In the genomic region with DNA sequence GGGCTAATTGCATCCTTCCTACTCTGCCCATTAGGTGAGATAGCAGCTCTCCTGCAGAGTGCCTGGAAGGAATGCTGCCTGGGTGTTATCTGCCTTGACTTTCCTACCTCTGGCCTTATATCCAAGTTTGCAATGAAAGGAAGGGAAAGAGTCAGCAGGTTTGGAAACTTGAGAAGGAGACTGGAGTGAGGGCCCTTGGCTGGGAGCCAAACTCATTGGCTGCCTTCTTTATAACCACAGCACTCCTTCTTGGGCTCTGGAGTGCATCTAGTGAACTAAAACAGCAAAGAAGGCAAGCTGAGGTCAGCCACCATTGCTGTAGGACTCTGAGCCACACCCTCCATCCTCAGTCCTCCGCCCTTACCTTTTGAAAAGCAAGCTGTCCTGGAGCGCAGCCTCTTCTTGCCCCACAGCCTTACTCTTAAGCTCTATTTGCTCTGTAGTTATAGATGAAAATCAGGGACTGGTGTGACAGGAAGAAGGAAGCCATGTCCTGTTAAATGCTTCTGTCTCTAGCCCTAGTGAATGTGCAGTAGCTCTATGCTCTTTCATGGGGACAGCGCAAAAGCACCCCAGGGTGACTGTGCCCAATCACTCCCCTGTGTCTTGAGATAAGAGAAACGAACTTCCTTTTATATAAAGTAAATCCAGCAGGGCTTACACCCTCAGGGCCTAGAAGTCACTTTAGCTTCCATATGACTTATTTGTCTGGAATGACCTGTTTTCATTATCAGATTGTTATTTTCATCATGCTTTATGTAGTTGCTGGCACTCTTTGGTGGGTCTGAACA, we compare ENCODE assay signal across 10 mouse cellular contexts. TPM values are rescaled to one million over a fixed set of nuclear protein-coding genes. Genes with fewer than 3 reads are reported as not detected.
DNase-seq lines count a peak whose midpoint lies in the region; ATAC-seq and TF ChIP-seq lines count a peak whose summit lies in the region.
"Had no signal": no experiment of that assay in that cellular context is flagged by ENCODE, and none has a peak within 500 bp of the region (broad histone marks: within the 10 kb centered on the region; RNA-seq: fewer than 3 reads in every experiment).

No protein-coding gene starts in this region.

- no peaks in the 10 kb centered on the region for H3K36me3 ChIP-seq in heart, embryonic 15.5 days
- peaks cover 0 to 4% of the 10 kb centered on the region in 2 experiments; a peak in 2 of 4 replicates for H3K36me3 ChIP-seq in MEL (ENCODE audit: control insufficient read depth in 1 of 2, insufficient read depth in 2 of 2, low read length in 2 of 2)

- H3K27ac ChIP-seq in heart, embryonic 15.5 days: peak overlapping the region; percentile 30
- H3K27ac ChIP-seq in MEL (ENCODE audit: control insufficient read depth, low read depth, low read length): no peak overlapping the region

- TF ChIP-seq RAD21 in MEL (IDR thresholded peaks at IDR 0.05; ENCODE audit: low read depth, low read length): no peak

- H3K4me3 ChIP-seq in heart, embryonic 15.5 days: no peak overlapping the region
- no peak overlapping the region for H3K4me3 ChIP-seq in MEL (ENCODE audit: control insufficient read depth in 1 of 2, insufficient read depth in 1 of 2, low read depth in 2 of 2, low read length in 2 of 2)
- no peak overlapping the region for H3K4me3 ChIP-seq in lung, adult 2 months (replicated peaks; ENCODE audit: extremely low read depth, low read depth, low read length)

- no peak overlapping the region for H3K4me2 ChIP-seq in heart, embryonic 15.5 days

- TF ChIP-seq CTCF in MEL (IDR thresholded peaks at IDR 0.05 in 2 of 3, conservative IDR thresholded peaks at IDR 0.05 in 1 of 3; ENCODE audit: control insufficient read depth in 1 of 3, insufficient read depth in 1 of 3, low read depth in 2 of 3, low read length in 3 of 3, poor library complexity in 1 of 3, severe bottlenecking in 1 of 3): no peak
- no peak for TF ChIP-seq CTCF in lung, adult 2 months (IDR thresholded peaks at IDR 0.05; ENCODE audit: insufficient read depth, low read length)

- 0 out of 2 replicates have a peak, but pooled peaks have one; percentile 21 for ATAC-seq in heart, embryonic 15.5 days (replicated peaks; ENCODE audit: insufficient number of reproducible peaks, insufficient read depth, low FRiP score, low read depth)

- no peaks in the 10 kb centered on the region for H3K9me3 ChIP-seq in heart, embryonic 15.5 days (replicated peaks)
- no peaks in the 10 kb centered on the region for H3K9me3 ChIP-seq in MEL (replicated peaks; ENCODE audit: insufficient read depth, low read length)

- WGBS in heart, embryonic 15.5 days: 62% methylated on average over 4 of the region's 4 CpGs
- WGBS in lung, adult 2 months: 74% methylated on average over 4 of the region's 4 CpGs

- no peak for DNase-seq in heart, postnatal 36 days
- DNase-seq in MEL (ENCODE audit: low read depth, low spot score): peak; percentile 72
- peak; percentile 75 for DNase-seq in forelimb bud, embryonic 11.5 days (ENCODE audit: low read depth, low spot score)
- peak; percentile 52 for DNase-seq in lung, adult 2 months
- no peak for DNase-seq in frontal cortex, postnatal 10 days (ENCODE audit: low spot score in 2 of 2)
- no peak for DNase-seq in cerebellum, adult 18-20 months
- no peak for DNase-seq in spleen, postnatal 36 days (ENCODE audit: low spot score in 2 of 2)
- DNase-seq: layer of hippocampus, postnatal 36 days; thymus, postnatal 25 days had no signal

- no peak overlapping the region for H3K9ac ChIP-seq in heart, embryonic 15.5 days
- no peak overlapping the region for H3K9ac ChIP-seq in MEL (ENCODE audit: control insufficient read depth, low read depth, low read length, poor library complexity, severe bottlenecking)

- intact Hi-C loops in heart, postnatal 36 days (cut with DNase I): loop anchor here (5.0 kb wide), 1 partner anchor 156 kb away; no protein-coding TSS in a partner anchor

- no peaks in the 10 kb centered on the region for H3K27me3 ChIP-seq in heart, embryonic 15.5 days
- no peaks in the 10 kb centered on the region for H3K27me3 ChIP-seq in MEL (ENCODE audit: control insufficient read depth in 1 of 2, insufficient read depth in 2 of 2, low read length in 2 of 2)

- no peaks in the 10 kb centered on the region for H3K79me2 ChIP-seq in MEL (ENCODE audit: control insufficient read depth, insufficient read depth, low read length, poor library complexity)

- no peak for TF ChIP-seq POLR2A in MEL (IDR thresholded peaks at IDR 0.05; ENCODE audit: control insufficient read depth in 1 of 2, insufficient read depth in 1 of 2, low read depth in 1 of 2, low read length in 2 of 2, poor library complexity in 1 of 2)
- no peak for TF ChIP-seq POLR2A in lung, adult 2 months (IDR thresholded peaks at IDR 0.05; ENCODE audit: borderline replicate concordance, extremely low read depth, low read depth, low read length)

- peak; percentile 24 to 55; a peak in 3 of 4 replicates for TF ChIP-seq EP300 in MEL (IDR thresholded peaks at IDR 0.05; ENCODE audit: low read depth in 1 of 2, low read length in 2 of 2)

- H3K4me1 ChIP-seq in heart, embryonic 15.5 days (replicated peaks): peaks cover 30% of the 10 kb centered on the region
- peaks cover 0 to 7% of the 10 kb centered on the region in 2 experiments; a peak in 1 of 4 replicates for H3K4me1 ChIP-seq in MEL (ENCODE audit: control insufficient read depth in 1 of 2, insufficient read depth in 2 of 2, low read length in 2 of 2)
- no peaks in the 10 kb centered on the region for H3K4me1 ChIP-seq in lung, adult 2 months (ENCODE audit: control insufficient read depth, insufficient read depth, low read length)

TF ChIP-seq in MEL, 35 proteins besides CTCF, POLR2A, EP300 and RAD21:
- TF ChIP-seq GATA1 (IDR thresholded peaks at IDR 0.05; ENCODE audit: low read depth, low read length) (peak; percentile 71), BHLHE40 (IDR thresholded peaks at IDR 0.05; ENCODE audit: borderline replicate concordance, low read depth, low read length) (no peak)

RNA-seq across cellular contexts. Expression of a gene that starts 55.6 kb away (rescaled TPM):
- polyA plus RNA-seq in heart, embryonic 15.5 days (2015; fragmentation: Nextera tagmentation; extraction: Ambion mirVana): 22.2 and 31.9 TPM in 2 replicates
- 10 to 100 TPM; 14.4 to 15.2 TPM for total RNA-seq in heart, postnatal 36 days (2021)
- 0.42 and 0.46 TPM in 2 replicates for total RNA-seq in MEL (2012; rRNA removed)
- under 1 TPM in 1 of 2 experiments, not detected in 1; 0.96 TPM for polyA plus RNA-seq in MEL (2012; ENCODE audit: insufficient read depth in 1 of 2, insufficient read length in 2 of 2, low read depth in 1 of 2, low replicate concordance in 2 of 2, missing spikeins in 1 of 2)
- 24.8 and 33.9 TPM in 2 replicates for polyA plus RNA-seq in lung, adult 2 months (2012; rRNA removed)

RNA-seq across cellular contexts. Expression of a gene that starts 59.1 kb away (rescaled TPM):
- polyA plus RNA-seq in heart, embryonic 15.5 days (2015; fragmentation: Nextera tagmentation; extraction: Ambion mirVana): 106 and 130 TPM in 2 replicates
- 10 to 100 TPM; 25.4 to 26.0 TPM for total RNA-seq in heart, postnatal 36 days (2021)
- 0.42 TPM in 1 of 2 replicates, not detected in the other for total RNA-seq in MEL (2012; rRNA removed)
- polyA plus RNA-seq in MEL (2012; ENCODE audit: insufficient read depth in 1 of 2, insufficient read length in 2 of 2, low read depth in 1 of 2, low replicate concordance in 2 of 2, missing spikeins in 1 of 2): 1 to 10 TPM in 1 of 2 experiments, not detected in 1; 1.9 TPM
- 32.8 and 49.6 TPM in 2 replicates for polyA plus RNA-seq in lung, adult 2 months (2012; rRNA removed)

Comparison
In these comparisons a context has a peak if more than half of its experiments do, and no peak if none do; other contexts are left out.
1. DNase-seq: peak in MEL (single experiment), forelimb bud, embryonic 11.5 days (single experiment) and lung, adult 2 months (single experiment); none in heart, postnatal 36 days (0 of 2), frontal cortex, postnatal 10 days (0 of 2), cerebellum, adult 18-20 months (0 of 2) and spleen, postnatal 36 days (0 of 2).
2. RNA of a gene that starts 55.6 kb away (polyA plus RNA-seq): 24.8 to 33.9 TPM in lung, adult 2 months and 22.2 to 31.9 TPM in heart, embryonic 15.5 days; 0.96 TPM in MEL; every median in the first group is over 10 times any median in the second.
3. RNA of a gene that starts 59.1 kb away (polyA plus RNA-seq): 106 to 130 TPM in heart, embryonic 15.5 days and 32.8 to 49.6 TPM in lung, adult 2 months; 1.9 TPM in MEL; every median in the first group is over 10 times any median in the second.